Mouse (Mus musculus): ENCODE measurements around the gene Irf2bp2.
A peak's percentile ranks its signal among the peaks of the same experiment; 100 is the strongest.
"Not testable (repeated sequence)": the region's sequence is repeated elsewhere in the genome, so short reads cannot be mapped to it uniquely, and the experiment has no call there.

The Irf2bp2 gene

DNA sequence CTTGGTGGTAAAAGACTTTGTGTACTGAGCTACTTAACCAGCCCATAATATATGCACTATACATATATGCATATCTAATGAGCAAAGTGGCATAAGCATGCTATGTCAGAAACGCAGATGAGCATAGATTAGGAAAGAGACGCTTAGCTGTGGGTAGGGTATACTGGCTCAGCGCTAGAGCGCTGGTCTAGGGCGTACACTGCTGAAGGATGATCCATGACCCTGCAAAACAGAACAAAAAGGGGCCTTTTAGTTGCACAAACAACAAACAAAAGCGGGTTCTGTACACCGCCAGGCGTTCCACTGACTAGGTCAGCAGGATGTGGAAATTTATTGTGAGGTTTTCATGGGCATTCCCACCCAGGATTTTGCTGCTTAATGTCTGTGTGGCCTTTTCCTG is 8.9 kb upstream of the Irf2bp2 start:
- DNase-seq (ENCODE audit: low spot score), result no peak

DNA sequence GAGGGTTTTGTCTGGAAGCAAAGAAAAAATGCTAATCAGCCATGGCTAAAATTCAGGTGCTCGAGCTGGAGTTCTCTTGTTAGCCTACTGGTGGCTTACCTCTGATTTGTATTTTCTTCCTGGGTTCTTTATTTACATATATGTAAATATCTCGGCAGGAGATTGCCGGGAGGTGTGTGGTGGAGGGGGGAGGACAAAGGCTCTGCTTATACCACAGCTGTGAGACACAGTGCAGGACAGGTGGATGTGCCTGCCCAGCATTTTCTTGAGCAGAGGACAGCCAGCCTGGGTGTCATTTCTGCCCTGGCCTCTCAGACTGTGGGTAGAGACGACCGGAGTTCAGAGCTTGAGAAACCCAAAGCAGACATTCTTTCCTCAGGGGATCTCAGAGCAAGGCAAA is 7.5 kb upstream of the Irf2bp2 start:
- DNase-seq (ENCODE audit: low spot score), result no peak

- no peak for DNase-seq (ENCODE audit: low spot score)
Observed at GRCm38 (mm10) chr8:126600816-126601243, 7.0 kb upstream of the Irf2bp2 start.

GRCm38 (mm10) chr8:126600388-126600787 is 6.6 kb upstream of the Irf2bp2 start:
- DNase-seq (ENCODE audit: low spot score), result not testable (repeated sequence)

GRCm38 (mm10) chr8:126599297-126599696 is 5.5 kb upstream of the Irf2bp2 start:
- no peak for DNase-seq (ENCODE audit: low spot score)

- DNase-seq (ENCODE audit: low spot score), result no peak
Observed at GRCm38 (mm10) chr8:126598218-126598617, 4.4 kb upstream of the Irf2bp2 start.

- no peak for DNase-seq (ENCODE audit: low spot score)
Observed at GRCm38 (mm10) chr8:126596721-126597120, 2.9 kb upstream of the Irf2bp2 start.

GRCm38 (mm10) chr8:126596097-126596634 is 2.4 kb upstream of the Irf2bp2 start:
- DNase-seq (ENCODE audit: low spot score), result peak; percentile 77

GRCm38 (mm10) chr8:126595204-126596061 is 1.6 kb upstream of the Irf2bp2 start:
- no peak for DNase-seq (ENCODE audit: low spot score)

- peak; percentile 98 for DNase-seq (ENCODE audit: low spot score)
Observed at GRCm38 (mm10) chr8:126594481-126595000, 755 bp upstream of the Irf2bp2 start.

DNA sequence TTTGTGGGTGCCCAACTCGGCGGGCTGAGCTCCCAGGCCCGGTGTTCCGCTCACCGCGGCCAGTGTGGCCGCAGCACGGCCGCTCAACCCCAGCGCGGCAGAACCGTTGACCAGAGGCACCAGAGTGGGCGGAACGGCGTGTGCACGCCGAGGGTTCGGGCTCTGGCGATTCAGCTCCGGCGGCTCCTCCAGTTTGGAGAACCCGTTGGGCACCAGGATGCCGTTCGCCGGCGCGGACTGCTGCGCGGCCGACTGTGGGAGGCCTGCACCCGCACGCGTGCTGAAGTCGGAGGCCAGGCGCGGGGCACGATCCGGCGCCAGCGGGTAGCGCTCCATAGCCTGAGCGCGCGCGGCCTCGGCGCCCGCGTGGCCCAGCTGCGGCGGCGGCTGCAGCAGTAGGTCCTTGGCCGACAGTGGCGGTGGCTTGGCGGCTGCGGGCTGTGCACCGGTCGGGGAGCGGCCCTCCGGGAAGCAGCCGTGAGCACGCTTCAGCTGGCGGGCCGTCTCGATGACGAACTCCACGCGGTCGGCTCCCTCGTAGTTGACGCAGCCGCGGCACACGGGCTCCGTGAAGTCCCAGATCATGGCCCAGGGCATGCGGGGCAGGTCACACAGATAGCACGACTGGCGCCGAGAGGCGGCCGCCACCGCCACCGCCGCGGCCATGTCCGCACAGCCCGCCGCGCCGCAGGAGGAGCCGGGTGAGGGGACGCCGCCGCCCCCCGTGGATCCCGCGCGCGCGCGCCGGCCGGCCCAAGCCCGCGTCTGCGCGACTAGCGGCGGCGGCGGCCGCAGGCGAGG is 815 bp downstream of the Irf2bp2 start:
- DNase-seq (ENCODE audit: low spot score), result peak; percentile 57

- DNase-seq (ENCODE audit: low spot score), result peak; percentile 49
Observed at GRCm38 (mm10) chr8:126592381-126592770, 1.4 kb downstream of the Irf2bp2 start.

GRCm38 (mm10) chr8:126591821-126592268 is 1.9 kb downstream of the Irf2bp2 start:
- peak; percentile 68 for DNase-seq (ENCODE audit: low spot score)

DNA sequence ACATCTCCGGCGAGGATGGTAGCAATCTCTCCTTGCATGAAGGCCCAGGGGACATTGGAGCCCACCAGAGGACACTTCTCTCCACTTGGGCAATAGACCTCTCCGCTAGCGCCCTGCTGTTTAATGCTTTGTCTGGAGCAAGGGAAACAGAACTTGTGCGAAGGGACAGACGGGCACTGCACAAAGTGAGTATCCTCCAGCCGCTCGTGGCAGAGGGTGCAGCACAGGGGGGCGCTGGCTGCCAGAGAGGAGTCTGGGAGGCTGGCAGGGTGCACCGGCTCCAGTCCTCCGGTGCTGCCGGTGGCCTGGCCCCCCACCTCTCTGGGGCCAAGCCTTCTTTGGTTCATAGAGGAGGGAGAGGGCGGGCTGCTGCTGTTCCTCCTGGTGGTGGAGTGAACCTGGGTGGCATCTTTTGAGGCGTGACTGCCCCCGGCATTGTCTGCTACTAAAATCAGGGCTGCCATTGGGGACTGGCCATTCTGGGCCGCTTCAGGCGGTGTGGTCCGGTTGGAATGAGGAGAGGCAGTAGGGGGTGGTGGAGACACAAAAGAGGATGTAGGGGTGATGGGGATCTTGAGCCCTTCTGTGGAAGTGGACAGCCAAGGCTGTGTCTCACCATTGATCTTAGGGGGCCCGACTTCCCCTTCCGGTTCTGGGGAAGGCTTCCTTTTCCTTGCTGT is 2.5 kb downstream of the Irf2bp2 start:
- no peak for DNase-seq (ENCODE audit: low spot score)

DNA sequence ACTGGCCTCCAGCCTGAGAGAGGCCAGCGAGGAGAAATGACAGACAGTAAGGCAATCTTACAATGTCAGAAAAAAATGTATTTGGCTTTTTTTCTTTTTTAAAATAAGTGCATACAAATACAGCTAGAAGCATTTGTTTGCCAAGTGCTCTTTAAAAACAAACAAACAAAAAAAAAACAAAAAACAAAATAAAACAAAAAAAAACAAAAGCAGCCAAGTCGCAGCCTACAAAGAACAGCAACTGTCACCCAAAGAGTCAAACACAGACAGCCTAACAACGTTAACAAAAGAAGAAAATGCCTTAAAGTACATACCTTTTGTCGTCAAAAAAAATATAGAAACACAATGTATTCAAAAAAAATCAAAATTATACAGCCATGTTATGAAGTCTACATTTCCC is 3.2 kb downstream of the Irf2bp2 start:
- DNase-seq (ENCODE audit: low spot score), result no peak

GRCm38 (mm10) chr8:126590024-126590529 is 3.7 kb downstream of the Irf2bp2 start:
- no peak for DNase-seq (ENCODE audit: low spot score)

- no peak for DNase-seq (ENCODE audit: low spot score)
Observed at GRCm38 (mm10) chr8:126589507-126590023, 4.2 kb downstream of the Irf2bp2 start.

DNA sequence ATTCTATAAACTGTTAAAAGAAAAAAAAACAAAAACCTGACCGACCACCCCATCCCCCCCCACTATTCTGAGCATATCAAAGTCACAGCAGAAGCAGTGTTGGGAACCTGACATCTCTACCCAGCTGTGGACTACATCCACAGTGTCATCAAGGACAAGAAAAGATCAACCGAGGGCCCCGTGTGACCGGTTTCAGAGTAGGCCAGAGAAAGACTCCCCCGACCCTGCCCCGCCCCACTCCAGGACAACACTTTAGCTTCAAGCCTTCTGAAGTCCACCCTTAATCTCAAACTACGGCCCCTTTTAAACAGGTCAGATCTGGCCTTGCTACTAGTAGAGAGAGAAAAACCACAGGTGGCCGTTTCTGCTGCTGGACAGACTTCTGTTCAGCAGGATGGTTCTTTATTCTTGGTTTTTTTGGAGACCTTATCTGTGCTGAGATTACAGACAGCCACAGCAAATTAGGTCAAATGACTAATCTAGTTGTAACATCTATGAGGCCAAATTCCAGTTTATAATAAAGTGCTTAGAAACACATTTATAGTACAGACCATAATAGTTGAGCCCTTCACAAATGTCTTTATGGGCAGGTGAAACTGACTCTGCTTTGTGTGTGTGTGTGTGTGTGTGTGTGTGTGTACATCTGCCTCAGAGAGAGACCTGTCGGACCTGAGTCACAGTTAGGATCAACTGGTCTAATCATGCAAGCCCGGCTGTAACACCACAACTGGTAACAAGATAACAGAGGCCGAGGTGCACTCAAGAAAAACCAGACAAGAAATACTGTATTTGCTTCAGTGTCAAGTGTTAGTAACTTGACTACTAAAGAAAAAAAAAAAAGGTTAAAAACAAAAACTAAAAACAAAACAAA is 4.9 kb downstream of the Irf2bp2 start:
- no peak for DNase-seq (ENCODE audit: low spot score)

GRCm38 (mm10) chr8:126587836-126588503 is 5.8 kb downstream of the Irf2bp2 start:
- DNase-seq (ENCODE audit: low spot score), result no peak

Data from embryo, embryonic 10.5 days (tissue).